Mouse (Mus musculus) liver, embryonic 14.5 days (tissue): Measurements from ENCODE around the gene Borcs7.

ENCODE experiments used
- CTCF ChIP-seq: IDR thresholded peaks from 2 replicates; pipeline ENCODE4 v1.5.1; 2016; ENCODE audit warnings: antibody characterized with exemption, low read depth, control low read depth
- EP300 ChIP-seq: IDR thresholded peaks from 2 replicates; pipeline ENCODE4 v1.6.1; 2016; ENCODE audit warnings: antibody characterized with exemption, low read depth

DNA sequence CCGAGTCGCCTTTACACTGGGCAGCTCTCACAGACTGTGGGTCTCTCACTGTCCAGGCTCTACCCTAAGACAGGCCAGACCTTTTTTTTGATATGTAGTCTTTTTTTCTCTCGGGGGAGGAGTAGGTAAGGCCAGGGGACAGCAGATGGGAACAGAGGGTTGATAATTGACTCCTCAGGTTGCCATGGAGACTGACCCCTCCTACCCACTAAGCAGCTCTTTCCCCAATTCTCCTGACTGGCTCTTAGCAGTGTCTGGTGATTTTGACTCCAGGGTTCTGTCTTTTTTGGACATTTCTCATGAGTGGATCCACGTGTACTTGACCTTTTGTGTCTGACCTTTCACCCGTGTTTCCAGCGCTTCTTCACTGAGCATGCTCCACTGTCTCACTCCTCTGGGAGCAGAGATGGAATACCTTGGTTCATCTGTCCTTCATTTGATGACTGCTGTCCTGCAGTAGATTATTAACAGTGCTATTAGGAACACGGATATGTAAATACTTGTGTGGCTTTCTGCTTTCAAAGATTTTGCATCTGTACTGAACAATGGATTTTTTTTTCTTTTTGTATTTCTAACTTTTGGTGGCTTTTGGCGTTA, 37.5 kb downstream of the Borcs7 start:
- no peak for TF ChIP-seq CTCF
- TF ChIP-seq EP300, result no peak
